Mouse (Mus musculus): Measurements from ENCODE around the gene Gcdh. TPM values are rescaled to one million over a fixed set of nuclear protein-coding genes. Genes with fewer than 3 reads are reported as not detected.

The Gcdh gene
- total and polyA plus RNA-seq, 2 experiments from 2014 or later = 33.5 to 45.5 TPM

DNA sequence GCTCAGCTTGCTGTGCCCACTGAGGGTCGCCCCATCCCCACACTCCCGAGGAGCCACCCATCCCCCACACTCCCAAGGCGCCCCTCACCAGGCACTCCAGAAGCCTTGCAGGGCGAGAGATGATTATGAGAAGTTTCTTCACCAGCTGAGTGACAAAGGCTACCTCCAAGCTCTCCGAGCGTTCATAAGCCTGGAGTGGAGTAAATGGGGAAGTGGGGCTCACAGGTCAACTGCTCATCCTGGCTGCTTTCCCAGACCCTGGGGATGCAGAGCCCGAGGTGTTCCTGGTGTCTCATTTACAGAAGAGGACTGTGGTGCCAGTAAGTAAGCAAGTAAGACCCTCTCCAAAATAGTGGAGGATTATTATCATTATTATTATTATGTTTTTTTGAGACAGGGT is 31.8 kb upstream of the Gcdh start:
- no peak overlapping the region for H3K4me2 ChIP-seq (ENCODE audit: low read depth, low read length)
- TF ChIP-seq CTCF (IDR thresholded peaks at IDR 0.05; ENCODE audit: low read depth) (no peak), EP300 (IDR thresholded peaks at IDR 0.05; ENCODE audit: low read depth) (no peak)
- no peaks in the 10 kb centered on the region for H3K4me1 ChIP-seq (ENCODE audit: control insufficient read depth, insufficient read depth)
- ATAC-seq (ENCODE audit: insufficient read depth, low read depth) (no peak), DNase-seq (ENCODE audit: low spot score) (no peak)
- H3K27ac ChIP-seq (ENCODE audit: low read depth) = no peak overlapping the region
- H3K27me3 ChIP-seq (ENCODE audit: control insufficient read depth, insufficient read depth, low read length) = peaks cover 44% of the 10 kb centered on the region
- no peaks in the 10 kb centered on the region for H3K36me3 ChIP-seq (replicated peaks; ENCODE audit: control insufficient read depth, insufficient read depth, low read length)
- H3K4me3 ChIP-seq (ENCODE audit: low read depth, low read length) = no peak overlapping the region
- 47% methylated on average over 7 of the region's 7 CpGs for WGBS
- H3K9me3 ChIP-seq (replicated peaks; ENCODE audit: control insufficient read depth, low read length) = no peaks in the 10 kb centered on the region
- no peak overlapping the region for H3K9ac ChIP-seq (replicated peaks; ENCODE audit: low read depth, low read length)

- Histone ChIP-seq H3K4me3 (ENCODE audit: low read depth, low read length) (no peak overlapping the region), H3K27ac (ENCODE audit: low read depth) (no peak overlapping the region), H3K36me3 (replicated peaks; ENCODE audit: control insufficient read depth, insufficient read depth, low read length) (no peaks in the 10 kb centered on the region), H3K9me3 (replicated peaks; ENCODE audit: control insufficient read depth, low read length) (no peaks in the 10 kb centered on the region), H3K4me1 (ENCODE audit: control insufficient read depth, insufficient read depth) (no peaks in the 10 kb centered on the region), H3K9ac (replicated peaks; ENCODE audit: low read depth, low read length) (no peak overlapping the region), H3K27me3 (ENCODE audit: control insufficient read depth, insufficient read depth, low read length) (peaks cover 42% of the 10 kb centered on the region), H3K4me2 (ENCODE audit: low read depth, low read length) (no peak overlapping the region)
- TF ChIP-seq CTCF (IDR thresholded peaks at IDR 0.05; ENCODE audit: low read depth) = no peak
- 0 out of 2 replicates have a peak, but pooled peaks have one; percentile 22 for TF ChIP-seq EP300 (IDR thresholded peaks at IDR 0.05; ENCODE audit: low read depth)
- peak; percentile 81 for ATAC-seq (ENCODE audit: insufficient read depth, low read depth)
- WGBS = 13% methylated on average over 2 of the region's 2 CpGs
- DNase-seq (ENCODE audit: low spot score) = peak; percentile 76
Observed at GRCm38 (mm10) chr8:84921596-84921995, 27.9 kb upstream of the Gcdh start.

- WGBS = 83% methylated on average over 15 of the region's 15 CpGs
- Histone ChIP-seq H3K9ac (replicated peaks; ENCODE audit: low read depth, low read length) (no peak overlapping the region), H3K4me3 (ENCODE audit: low read depth, low read length) (no peak overlapping the region), H3K27ac (ENCODE audit: low read depth) (no peak overlapping the region), H3K4me2 (ENCODE audit: low read depth, low read length) (no peak overlapping the region), H3K4me1 (ENCODE audit: control insufficient read depth, insufficient read depth) (no peaks in the 10 kb centered on the region), H3K27me3 (ENCODE audit: control insufficient read depth, insufficient read depth, low read length) (peaks cover 37% of the 10 kb centered on the region), H3K36me3 (replicated peaks; ENCODE audit: control insufficient read depth, insufficient read depth, low read length) (no peaks in the 10 kb centered on the region), H3K9me3 (replicated peaks; ENCODE audit: control insufficient read depth, low read length) (peaks cover 5% of the 10 kb centered on the region)
- DNase-seq (ENCODE audit: low spot score) (no peak), ATAC-seq (ENCODE audit: insufficient read depth, low read depth) (no peak)
- TF ChIP-seq CTCF (IDR thresholded peaks at IDR 0.05; ENCODE audit: low read depth) (no peak), EP300 (IDR thresholded peaks at IDR 0.05; ENCODE audit: low read depth) (no peak)
Observed at GRCm38 (mm10) chr8:84918646-84919045, 24.9 kb upstream of the Gcdh start.

GRCm38 (mm10) chr8:84917781-84918180 is 24.1 kb upstream of the Gcdh start:
- no peak overlapping the region for H3K9ac ChIP-seq (replicated peaks; ENCODE audit: low read depth, low read length)

GRCm38 (mm10) chr8:84915269-84915668 is 21.5 kb upstream of the Gcdh start:
- H3K27me3 ChIP-seq (ENCODE audit: control insufficient read depth, insufficient read depth, low read length) = peaks cover 62% of the 10 kb centered on the region
- no peak overlapping the region for H3K9ac ChIP-seq (replicated peaks; ENCODE audit: low read depth, low read length)
- peaks cover 9% of the 10 kb centered on the region; the same call in 1 of the 2 replicates for H3K4me1 ChIP-seq (ENCODE audit: control insufficient read depth, insufficient read depth)
- H3K27ac ChIP-seq (ENCODE audit: low read depth) = no peak overlapping the region
- WGBS = 80% methylated on average over 8 of the region's 8 CpGs
- peaks cover 5% of the 10 kb centered on the region for H3K9me3 ChIP-seq (replicated peaks; ENCODE audit: control insufficient read depth, low read length)
- no peak for DNase-seq (ENCODE audit: low spot score)
- TF ChIP-seq EP300 (IDR thresholded peaks at IDR 0.05; ENCODE audit: low read depth) = no peak
- TF ChIP-seq CTCF (IDR thresholded peaks at IDR 0.05; ENCODE audit: low read depth) = no peak
- no peak for ATAC-seq (ENCODE audit: insufficient read depth, low read depth)
- H3K36me3 ChIP-seq (replicated peaks; ENCODE audit: control insufficient read depth, insufficient read depth, low read length) = no peaks in the 10 kb centered on the region
- no peak overlapping the region for H3K4me3 ChIP-seq (ENCODE audit: low read depth, low read length)
- no peak overlapping the region for H3K4me2 ChIP-seq (ENCODE audit: low read depth, low read length)

More at GRCm38 (mm10) chr8:84917781-84918180, 24.1 kb upstream of the Gcdh start:
- H3K4me3 ChIP-seq (ENCODE audit: low read depth, low read length) = no peak overlapping the region
- H3K4me2 ChIP-seq (ENCODE audit: low read depth, low read length) = no peak overlapping the region
- no peaks in the 10 kb centered on the region for H3K36me3 ChIP-seq (replicated peaks; ENCODE audit: control insufficient read depth, insufficient read depth, low read length)
- no peak for DNase-seq (ENCODE audit: low spot score)
- H3K4me1 ChIP-seq (ENCODE audit: control insufficient read depth, insufficient read depth) = peaks cover 8% of the 10 kb centered on the region; the same call in 1 of the 2 replicates
- 30% methylated on average over 20 of the region's 20 CpGs for WGBS
- no peak overlapping the region for H3K27ac ChIP-seq (ENCODE audit: low read depth)
- no peak for TF ChIP-seq CTCF (IDR thresholded peaks at IDR 0.05; ENCODE audit: low read depth)
- no peak for TF ChIP-seq EP300 (IDR thresholded peaks at IDR 0.05; ENCODE audit: low read depth)
- H3K9me3 ChIP-seq (replicated peaks; ENCODE audit: control insufficient read depth, low read length) = peaks cover 5% of the 10 kb centered on the region
- no peak for ATAC-seq (ENCODE audit: insufficient read depth, low read depth)
- H3K27me3 ChIP-seq (ENCODE audit: control insufficient read depth, insufficient read depth, low read length) = peaks cover 38% of the 10 kb centered on the region

- H3K36me3 ChIP-seq (replicated peaks; ENCODE audit: control insufficient read depth, insufficient read depth, low read length) = no peaks in the 10 kb centered on the region
- H3K4me3 ChIP-seq (ENCODE audit: low read depth, low read length) = no peak overlapping the region
- peaks cover 69% of the 10 kb centered on the region for H3K27me3 ChIP-seq (ENCODE audit: control insufficient read depth, insufficient read depth, low read length)
- H3K4me2 ChIP-seq (ENCODE audit: low read depth, low read length) = peak overlapping the region; percentile 70; the same call in 1 of the 2 replicates
- DNase-seq (ENCODE audit: low spot score) (no peak), ATAC-seq (ENCODE audit: insufficient read depth, low read depth) (no peak)
- peaks cover 5% of the 10 kb centered on the region for H3K9me3 ChIP-seq (replicated peaks; ENCODE audit: control insufficient read depth, low read length)
- 33% methylated on average over 4 of the region's 4 CpGs for WGBS
- TF ChIP-seq EP300 (IDR thresholded peaks at IDR 0.05; ENCODE audit: low read depth) (no peak), CTCF (IDR thresholded peaks at IDR 0.05; ENCODE audit: low read depth) (no peak)
- peaks cover 9% of the 10 kb centered on the region; the same call in 1 of the 2 replicates for H3K4me1 ChIP-seq (ENCODE audit: control insufficient read depth, insufficient read depth)
- no peak overlapping the region for H3K27ac ChIP-seq (ENCODE audit: low read depth)
- H3K9ac ChIP-seq (replicated peaks; ENCODE audit: low read depth, low read length) = no peak overlapping the region
Observed at GRCm38 (mm10) chr8:84913960-84914359, 20.2 kb upstream of the Gcdh start.
